Mouse (Mus musculus) layer of hippocampus, adult 2 months (tissue): ENCODE results near the gene Ccdc30. TPM values are rescaled to one million over a fixed set of nuclear protein-coding genes. Genes with fewer than 3 reads are reported as not detected.

Source experiments
- DNase-seq, 2 experiments: peaks; one replicate each; pipeline ENCODE4 v3.0.0; 2022; ENCODE audit warnings: low spot score in 2 of 2
- H3K27ac ChIP-seq: fragments of 200-600 bp; 2 replicates; pipeline ENCODE4 v1.8.1; 2022
- H3K4me3 ChIP-seq: fragments of 200-600 bp; 2 replicates; pipeline ENCODE4 v1.8.1; 2022; ENCODE audit warnings: mild to moderate bottlenecking
- CTCF ChIP-seq: fragments of 200-600 bp; conservative IDR thresholded peaks from 2 replicates; pipeline ENCODE4 v1.8.1; 2022; ENCODE audit warnings: antibody characterized with exemption, mild to moderate bottlenecking, moderate library complexity
- total RNA-seq, 2 experiments: library from RNA; stranded (reverse); gene quantifications; 2 replicates each; pipeline ENCODE4 v1.2.3; 2021

Gene Ccdc30
- total RNA-seq, 2 experiments from 2014 or later, result 24.8 to 25.8 TPM

- H3K27ac ChIP-seq, result no peak overlapping the region
- no peak overlapping the region for H3K4me3 ChIP-seq
- no peak for DNase-seq
- no peak for TF ChIP-seq CTCF
Measured at GRCm38 (mm10) chr4:119441836-119442235, 26.5 kb upstream of the Ccdc30 start.

GRCm38 (mm10) chr4:119437936-119438335 lies 22.6 kb upstream of the Ccdc30 start:
- no peak overlapping the region for H3K27ac ChIP-seq
- TF ChIP-seq CTCF, result no peak
- H3K4me3 ChIP-seq, result no peak overlapping the region

GRCm38 (mm10) chr4:119430678-119431077 lies 15.4 kb upstream of the Ccdc30 start:
- Histone ChIP-seq H3K27ac (no peak overlapping the region), H3K4me3 (no peak overlapping the region)
- TF ChIP-seq CTCF, result peak; percentile 74
- DNase-seq, result peak in 1 of 2 experiments; percentile 29

More at GRCm38 (mm10) chr4:119437936-119438335, 22.6 kb upstream of the Ccdc30 start:
- no peak for DNase-seq

GRCm38 (mm10) chr4:119427680-119428079 lies 12.4 kb upstream of the Ccdc30 start:
- DNase-seq, result no peak
- Histone ChIP-seq H3K4me3 (no peak overlapping the region), H3K27ac (no peak overlapping the region)
- no peak for TF ChIP-seq CTCF

GRCm38 (mm10) chr4:119425601-119426000 lies 10.3 kb upstream of the Ccdc30 start:
- DNase-seq, result no peak
- no peak overlapping the region for H3K4me3 ChIP-seq
- TF ChIP-seq CTCF, result no peak
- H3K27ac ChIP-seq, result no peak overlapping the region

- no peak for DNase-seq
- Histone ChIP-seq H3K27ac (no peak overlapping the region), H3K4me3 (no peak overlapping the region)
- no peak for TF ChIP-seq CTCF
Measured at GRCm38 (mm10) chr4:119425077-119425476, 9.8 kb upstream of the Ccdc30 start.

GRCm38 (mm10) chr4:119422294-119422964 lies 7.1 kb upstream of the Ccdc30 start, which contains the start of the genes Ppcs and Zmynd12:
Ppcs (minus strand) TSS chr4:119422420.
Zmynd12 (plus strand) TSS chr4:119422814.
- peak; percentile 63 for TF ChIP-seq CTCF
- peak; percentile 77 to 82 for DNase-seq
- Histone ChIP-seq H3K27ac (peak within 1 kb of the TSS; percentile 95), H3K4me3 (peak within 1 kb of the TSS; percentile 92)

GRCm38 (mm10) chr4:119421921-119422293 lies 6.6 kb upstream of the Ccdc30 start:
- TF ChIP-seq CTCF, result no peak
- DNase-seq, result no peak
- Histone ChIP-seq H3K4me3 (peak overlapping the region; percentile 92), H3K27ac (peak overlapping the region; percentile 95)

- peak overlapping the region; percentile 95; the same call in 1 of the 2 replicates for H3K27ac ChIP-seq
- no peak for TF ChIP-seq CTCF
- no peak for DNase-seq
- H3K4me3 ChIP-seq, result peak overlapping the region; percentile 92; the same call in 1 of the 2 replicates
Measured at GRCm38 (mm10) chr4:119421191-119421590, 5.9 kb upstream of the Ccdc30 start.

GRCm38 (mm10) chr4:119417894-119418293 lies 2.6 kb upstream of the Ccdc30 start:
- DNase-seq, result no peak

GRCm38 (mm10) chr4:119417270-119417669 lies 1.9 kb upstream of the Ccdc30 start:
- no peak for DNase-seq
- TF ChIP-seq CTCF, result no peak
- no peak overlapping the region for H3K4me3 ChIP-seq
- H3K27ac ChIP-seq, result no peak overlapping the region

More at GRCm38 (mm10) chr4:119417894-119418293, 2.6 kb upstream of the Ccdc30 start:
- Histone ChIP-seq H3K4me3 (no peak overlapping the region), H3K27ac (no peak overlapping the region)
- no peak for TF ChIP-seq CTCF

GRCm38 (mm10) chr4:119412791-119413190 lies 2.5 kb downstream of the Ccdc30 start:
- no peak for DNase-seq
- TF ChIP-seq CTCF, result no peak
- H3K4me3 ChIP-seq, result no peak overlapping the region
- no peak overlapping the region for H3K27ac ChIP-seq

- TF ChIP-seq CTCF, result no peak
- no peak for DNase-seq
- Histone ChIP-seq H3K4me3 (no peak overlapping the region), H3K27ac (no peak overlapping the region)
Measured at GRCm38 (mm10) chr4:119411877-119412650, 3.3 kb downstream of the Ccdc30 start.
